Mouse (Mus musculus) hindbrain, embryonic 13.5 days (tissue): ENCODE data around the gene Smg6. TPM values are rescaled to one million over a fixed set of nuclear protein-coding genes. Genes with fewer than 3 reads are reported as not detected.

Experiments
- ATAC-seq: fragments of 200-750 bp; cut with Nextera tagmentation; 2 replicates; pipeline ENCODE4 v1.8.0; 2017; ENCODE audit warnings: moderate TSS enrichment; ENCODE audit not compliant: low FRiP score
- H3K27ac ChIP-seq: fragments of 300-500 bp; sonication (generic); 2 replicates; pipeline ENCODE4 v1.5.1; 2015; ENCODE audit warnings: inconsistent platforms, mild to moderate bottlenecking, moderate library complexity
- H3K27me3 ChIP-seq: fragments of 300-500 bp; sonication (generic); 2 replicates; pipeline ENCODE4 v1.6.1; 2015; ENCODE audit warnings: mild to moderate bottlenecking, inconsistent platforms
- H3K36me3 ChIP-seq: fragments of 300-500 bp; sonication (generic); 2 replicates; pipeline ENCODE4 v1.6.1; 2015; ENCODE audit warnings: mild to moderate bottlenecking, inconsistent platforms
- H3K4me1 ChIP-seq: fragments of 300-500 bp; sonication (generic); replicated peaks from 2 replicates; pipeline ENCODE4 v1.6.1; 2015; ENCODE audit warnings: inconsistent platforms
- H3K4me2 ChIP-seq: fragments of 300-500 bp; sonication (generic); 2 replicates; pipeline ENCODE4 v1.6.1; 2015; ENCODE audit warnings: inconsistent platforms, mild to moderate bottlenecking, moderate library complexity
- H3K4me3 ChIP-seq: fragments of 300-500 bp; sonication (generic); 2 replicates; pipeline ENCODE4 v1.5.1; 2015; ENCODE audit warnings: mild to moderate bottlenecking, inconsistent platforms
- H3K9ac ChIP-seq: fragments of 300-500 bp; sonication (generic); 2 replicates; pipeline ENCODE4 v1.6.1; 2015; ENCODE audit warnings: mild to moderate bottlenecking, inconsistent platforms
- H3K9me3 ChIP-seq: fragments of 300-500 bp; sonication (generic); 2 replicates; pipeline ENCODE4 v1.6.1; 2016; ENCODE audit warnings: inconsistent platforms
- WGBS: fragments of 180-500 bp; shearing (Covaris S2); methylation state at CpG from one replicate; pipeline ENCODE4 v1.1.7; 2015; 5-methylcytosine and 5-hydroxymethylcytosine counted together
- polyA plus RNA-seq: library from polyadenylated mRNA; unstranded; fragments of >200 nt; fragmentation: Nextera tagmentation; extraction: Ambion mirVana; gene quantifications from 2 replicates; pipeline ENCODE4 v1.2.1, GENCODE M21; 2015

Gene Smg6
- polyA plus RNA-seq, 1 experiment from 2014 or later = 17.8 TPM

DNA sequence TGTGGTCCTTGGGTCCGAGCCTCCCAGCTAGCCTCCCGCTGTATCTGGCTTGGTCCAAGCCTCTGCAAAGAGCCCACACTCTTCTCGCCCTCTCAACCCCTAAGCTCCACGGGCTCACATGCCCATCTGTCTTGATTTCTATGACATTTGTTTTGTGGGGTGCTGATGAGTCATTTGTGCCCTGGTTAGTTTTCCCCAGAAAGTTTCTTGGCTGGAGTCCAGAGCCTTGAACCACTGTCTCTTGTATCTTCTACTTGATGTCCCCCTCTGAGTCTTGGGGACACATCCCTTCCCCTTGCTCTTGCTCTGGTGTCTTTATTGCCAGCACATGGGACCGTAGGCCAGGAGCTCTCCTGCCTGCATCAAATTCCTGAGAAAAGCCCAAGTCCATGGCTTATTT is 274.3 kb downstream of the Smg6 start:
- 81% methylated on average over 5 of the region's 5 CpGs for WGBS
- Histone ChIP-seq H3K36me3 (no peaks in the 10 kb centered on the region), H3K4me3 (no peak overlapping the region), H3K27me3 (peaks cover 55% of the 10 kb centered on the region), H3K4me2 (no peak overlapping the region), H3K9ac (no peak overlapping the region), H3K4me1 (peaks cover 48% of the 10 kb centered on the region), H3K9me3 (no peaks in the 10 kb centered on the region), H3K27ac (no peak overlapping the region)
- no peak for ATAC-seq

DNA sequence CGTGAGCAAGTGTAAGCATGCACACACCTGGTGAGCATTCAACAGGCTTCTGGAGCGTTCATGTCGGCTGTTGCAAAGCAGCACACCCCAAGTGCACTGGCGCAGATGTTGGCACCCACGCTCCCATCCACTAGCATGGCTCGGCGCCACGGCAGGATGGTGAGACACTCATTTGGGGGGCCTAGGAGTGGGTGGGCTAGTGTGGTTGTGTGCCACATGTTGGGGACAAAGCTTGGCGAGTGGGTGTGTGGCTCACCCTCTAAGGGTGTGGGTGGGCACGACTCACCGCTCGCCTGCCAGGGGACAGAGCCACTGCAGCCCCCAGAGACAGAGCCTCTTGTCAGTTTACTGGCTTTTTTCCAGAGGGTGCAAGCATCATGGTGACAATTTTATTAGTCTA is 275.3 kb downstream of the Smg6 start:
- H3K36me3 ChIP-seq = no peaks in the 10 kb centered on the region
- H3K27me3 ChIP-seq = peaks cover 45% of the 10 kb centered on the region
- no peak overlapping the region for H3K27ac ChIP-seq
- 91% methylated on average over 12 of the region's 12 CpGs for WGBS
- no peak overlapping the region for H3K4me3 ChIP-seq
- H3K9me3 ChIP-seq = no peaks in the 10 kb centered on the region
- H3K9ac ChIP-seq = no peak overlapping the region
- no peak for ATAC-seq
- H3K4me2 ChIP-seq = no peak overlapping the region
- peaks cover 39% of the 10 kb centered on the region for H3K4me1 ChIP-seq

DNA sequence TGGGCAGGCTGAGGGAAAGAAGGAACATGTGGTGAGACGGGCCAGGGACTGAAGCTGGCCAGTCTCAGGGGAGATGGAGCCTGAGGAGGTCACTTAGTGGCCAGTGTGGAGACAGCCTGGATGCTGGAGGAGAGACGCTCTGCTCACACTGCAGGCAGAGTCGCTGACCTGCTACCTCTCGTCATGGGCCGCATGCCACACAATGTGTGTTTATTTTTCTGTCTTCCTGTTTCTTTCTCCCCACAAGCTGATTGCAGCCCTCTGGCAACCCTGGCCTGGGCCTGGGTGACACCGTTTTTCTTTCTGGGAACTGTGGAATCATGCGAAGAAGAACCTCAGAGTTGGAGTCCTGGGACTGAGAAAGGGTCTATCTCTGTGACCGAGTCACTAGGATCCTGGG is 276.1 kb downstream of the Smg6 start:
- no peak overlapping the region for H3K27ac ChIP-seq
- ATAC-seq = no peak
- H3K9ac ChIP-seq = 0 out of 2 replicates have a peak overlapping the region, but pooled peaks have one; percentile 19
- peaks cover 33% of the 10 kb centered on the region for H3K4me1 ChIP-seq
- H3K36me3 ChIP-seq = no peaks in the 10 kb centered on the region
- H3K27me3 ChIP-seq = peaks cover 37% of the 10 kb centered on the region
- H3K9me3 ChIP-seq = no peaks in the 10 kb centered on the region
- H3K4me3 ChIP-seq = no peak overlapping the region
- 71% methylated on average over 8 of the region's 8 CpGs for WGBS
- H3K4me2 ChIP-seq = no peak overlapping the region

DNA sequence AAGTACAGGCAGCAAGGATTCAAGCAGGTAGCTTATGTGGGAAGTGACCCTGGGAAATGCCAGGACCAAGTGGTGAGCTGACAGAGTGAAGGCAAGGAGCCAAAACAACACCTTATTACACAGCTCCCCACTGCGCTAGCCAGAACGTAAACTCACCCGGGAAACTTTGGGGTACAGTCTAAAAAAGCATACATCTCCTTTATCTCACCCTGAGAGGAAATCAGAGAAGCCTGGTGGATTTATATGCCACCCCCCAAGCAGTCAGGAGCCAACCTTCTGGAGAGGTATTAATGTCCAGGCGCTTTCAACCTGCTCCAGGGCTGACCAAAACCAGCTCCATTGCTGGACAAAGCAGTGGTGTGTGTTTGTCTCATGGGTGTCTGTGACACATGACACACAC is 278.3 kb downstream of the Smg6 start:
- no peaks in the 10 kb centered on the region for H3K9me3 ChIP-seq
- 83% methylated on average over 4 of the region's 4 CpGs for WGBS
- no peak for ATAC-seq
- no peak overlapping the region for H3K9ac ChIP-seq
- no peak overlapping the region for H3K4me2 ChIP-seq
- peaks cover 18% of the 10 kb centered on the region; the same call in 1 of the 2 replicates for H3K27me3 ChIP-seq
- no peaks in the 10 kb centered on the region for H3K36me3 ChIP-seq
- H3K4me3 ChIP-seq = no peak overlapping the region
- H3K4me1 ChIP-seq = peaks cover 25% of the 10 kb centered on the region
- H3K27ac ChIP-seq = no peak overlapping the region

DNA sequence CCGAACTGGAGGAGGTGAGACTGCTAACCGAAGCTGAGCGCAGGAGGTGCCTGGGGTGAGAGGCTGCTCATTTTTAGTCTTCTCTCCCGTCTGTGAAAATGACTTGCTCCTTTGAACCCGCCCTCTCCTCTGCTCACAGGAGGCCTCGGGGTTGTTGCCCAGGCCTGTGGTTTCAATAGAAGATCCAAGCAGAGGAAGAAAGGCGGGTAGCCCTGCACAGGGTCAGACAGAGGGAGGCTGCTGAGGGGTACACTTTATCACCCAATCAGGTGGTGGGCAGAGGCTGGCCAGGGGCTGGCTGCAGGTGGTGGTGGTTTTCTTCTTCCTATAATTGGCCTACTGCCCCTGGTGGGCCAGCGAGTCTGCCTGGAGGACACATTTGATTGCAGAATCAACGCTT is 278.8 kb downstream of the Smg6 start:
- H3K27ac ChIP-seq = no peak overlapping the region
- no peaks in the 10 kb centered on the region for H3K9me3 ChIP-seq
- WGBS = 36% methylated on average over 9 of the region's 9 CpGs
- no peak overlapping the region for H3K9ac ChIP-seq
- H3K4me2 ChIP-seq = no peak overlapping the region
- H3K4me1 ChIP-seq = peaks cover 25% of the 10 kb centered on the region
- H3K4me3 ChIP-seq = no peak overlapping the region
- no peak for ATAC-seq
- H3K36me3 ChIP-seq = no peaks in the 10 kb centered on the region
- peaks cover 15% of the 10 kb centered on the region; the same call in 1 of the 2 replicates for H3K27me3 ChIP-seq

DNA sequence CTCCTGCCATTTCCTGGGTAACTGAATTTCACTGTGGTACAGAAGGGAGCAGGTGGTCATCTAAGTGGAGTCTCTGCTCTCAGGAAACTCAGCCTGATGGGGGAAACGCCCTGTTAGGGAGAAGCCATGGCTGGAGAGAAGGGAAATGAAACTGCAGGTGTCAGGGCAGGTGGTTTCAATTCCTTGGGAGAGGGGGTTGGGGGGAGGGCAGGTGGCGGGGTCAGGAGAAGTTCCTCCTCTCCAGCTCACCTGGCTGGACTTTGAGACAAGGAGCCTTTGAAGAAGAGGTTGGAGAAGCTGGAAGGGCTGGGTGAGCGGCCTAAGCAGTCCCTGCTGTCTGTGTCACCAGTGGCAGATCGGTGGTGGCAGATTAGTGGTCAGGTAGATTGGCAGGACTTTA is 280.7 kb downstream of the Smg6 start:
- ATAC-seq = no peak
- Histone ChIP-seq H3K9me3 (no peaks in the 10 kb centered on the region), H3K36me3 (no peaks in the 10 kb centered on the region), H3K27ac (no peak overlapping the region), H3K27me3 (peaks cover 6% of the 10 kb centered on the region; the same call in 1 of the 2 replicates), H3K4me2 (no peak overlapping the region), H3K4me1 (peaks cover 30% of the 10 kb centered on the region; the same call in 1 of the 2 replicates), H3K9ac (no peak overlapping the region), H3K4me3 (no peak overlapping the region)
- 90% methylated on average over 4 of the region's 4 CpGs for WGBS

DNA sequence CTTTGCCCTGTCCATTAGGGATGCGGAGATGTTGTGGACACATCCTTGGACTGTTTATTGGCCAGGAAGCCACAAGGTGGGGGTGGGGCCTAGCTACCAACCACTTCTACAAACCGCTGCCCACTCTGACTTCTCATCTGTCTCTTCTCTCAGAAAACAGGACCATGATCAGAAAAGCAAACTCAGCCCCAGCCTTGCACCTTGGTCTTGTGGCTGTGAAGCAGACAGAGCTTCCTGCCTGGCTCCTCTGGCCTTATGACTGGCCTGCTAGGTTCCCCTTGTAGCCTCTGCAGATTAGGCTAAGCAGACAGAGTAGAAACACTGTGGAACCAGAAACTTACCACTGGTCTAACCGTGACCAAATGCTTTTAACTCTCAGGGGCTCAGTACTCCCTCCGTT is 283.7 kb downstream of the Smg6 start:
- H3K4me2 ChIP-seq = no peak overlapping the region
- H3K27me3 ChIP-seq = 0 out of 2 replicates have a peak, but pooled peaks cover 3% of the 10 kb centered on the region
- 67% methylated on average over 4 of the region's 4 CpGs for WGBS
- no peaks in the 10 kb centered on the region for H3K36me3 ChIP-seq
- no peak overlapping the region for H3K27ac ChIP-seq
- H3K4me3 ChIP-seq = no peak overlapping the region
- H3K4me1 ChIP-seq = peaks cover 47% of the 10 kb centered on the region
- no peak overlapping the region for H3K9ac ChIP-seq
- no peak for ATAC-seq
- H3K9me3 ChIP-seq = no peaks in the 10 kb centered on the region

DNA sequence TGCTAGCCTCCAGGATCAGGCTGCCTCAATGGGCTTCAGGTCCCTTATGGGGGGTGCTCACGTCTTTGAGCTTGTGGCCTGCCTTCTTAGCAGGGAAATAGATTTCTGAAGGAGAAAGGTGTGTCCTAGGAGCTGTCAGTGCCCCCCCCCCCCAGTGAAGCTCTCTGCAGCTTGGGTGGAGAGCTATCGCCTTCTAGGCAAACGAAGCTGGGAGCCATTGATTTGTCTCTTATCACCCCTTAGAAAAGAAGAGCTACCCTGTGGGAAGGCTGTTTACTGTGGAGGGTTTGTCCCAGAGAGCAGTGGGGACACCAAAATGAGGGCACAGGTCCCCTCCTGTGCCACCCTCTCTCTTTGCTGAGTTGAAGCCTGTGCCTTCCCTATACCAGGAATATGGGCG is 284.5 kb downstream of the Smg6 start:
- no peak overlapping the region for H3K4me3 ChIP-seq
- H3K4me1 ChIP-seq = peaks cover 46% of the 10 kb centered on the region
- no peak overlapping the region for H3K9ac ChIP-seq
- 65% methylated on average over 4 of the region's 4 CpGs for WGBS
- ATAC-seq = no peak
- no peak overlapping the region for H3K27ac ChIP-seq
- H3K4me2 ChIP-seq = no peak overlapping the region
- H3K27me3 ChIP-seq = 0 out of 2 replicates have a peak, but pooled peaks cover 3% of the 10 kb centered on the region
- H3K36me3 ChIP-seq = no peaks in the 10 kb centered on the region
- H3K9me3 ChIP-seq = no peaks in the 10 kb centered on the region

DNA sequence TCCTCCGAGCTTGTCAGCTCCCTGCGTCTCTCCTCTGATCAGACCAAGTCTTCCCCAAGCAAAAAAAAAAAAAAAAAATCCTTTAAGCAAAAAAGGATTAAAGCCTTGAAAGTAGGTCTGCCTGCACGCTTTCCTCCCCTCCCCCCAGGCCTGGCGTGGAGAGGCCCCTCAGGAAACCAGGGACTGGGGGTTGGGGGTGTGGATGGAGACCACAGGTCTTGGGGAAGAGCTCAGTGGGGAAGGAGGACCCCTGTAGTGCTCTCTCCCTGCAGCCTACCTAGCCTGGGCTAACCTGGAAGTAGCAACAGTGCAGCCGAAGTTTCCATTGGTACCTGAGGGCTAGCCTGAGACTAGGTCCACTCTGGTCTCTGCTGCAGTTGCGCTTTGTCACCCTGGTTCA is 285.1 kb downstream of the Smg6 start:
- H3K4me1 ChIP-seq = peaks cover 50% of the 10 kb centered on the region
- no peak for ATAC-seq
- WGBS = 61% methylated on average over 6 of the region's 6 CpGs

DNA sequence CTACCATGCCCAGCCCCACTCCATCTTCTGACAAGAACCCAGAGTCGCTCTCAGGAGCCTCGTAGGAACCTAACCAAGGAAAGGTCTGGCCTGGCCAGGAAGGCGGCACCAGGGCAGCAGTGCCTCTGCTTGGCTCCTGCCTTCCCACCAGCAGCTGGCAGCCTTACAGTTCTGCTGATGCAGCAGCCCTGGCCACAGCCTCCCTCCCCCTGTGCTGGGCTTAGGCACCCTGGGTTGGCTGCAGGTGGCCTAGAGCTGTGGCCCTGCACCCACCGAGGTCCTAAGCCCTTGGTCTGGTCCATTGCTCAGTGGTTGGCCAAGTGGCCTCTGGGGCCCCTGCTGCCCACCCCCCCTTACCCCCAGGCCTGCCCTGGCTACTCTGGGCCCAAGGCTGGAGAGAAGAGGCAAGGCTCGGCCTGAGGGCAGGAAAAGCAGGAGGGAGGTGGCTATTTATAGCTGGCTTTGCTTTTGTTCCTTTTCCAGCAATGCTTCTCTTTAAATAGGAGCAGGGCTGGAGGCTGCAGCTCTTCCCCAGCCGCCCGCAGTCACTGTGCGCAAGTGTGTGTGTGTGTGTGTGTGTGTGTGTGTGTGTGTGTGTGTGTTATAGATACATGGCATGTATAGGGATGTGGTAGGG is 286.5 kb downstream of the Smg6 start:
- H3K36me3 ChIP-seq = no peaks in the 10 kb centered on the region
- no peak overlapping the region for H3K4me3 ChIP-seq
- H3K4me2 ChIP-seq = no peak overlapping the region
- no peaks in the 10 kb centered on the region for H3K9me3 ChIP-seq
- H3K27ac ChIP-seq = peak overlapping the region; percentile 69
- peaks cover 55% of the 10 kb centered on the region for H3K4me1 ChIP-seq
- H3K9ac ChIP-seq = no peak overlapping the region
- 0 out of 2 replicates have a peak, but pooled peaks have one; percentile 7 for ATAC-seq
- 0 out of 2 replicates have a peak, but pooled peaks cover 6% of the 10 kb centered on the region for H3K27me3 ChIP-seq
- 43% methylated on average over 8 of the region's 8 CpGs for WGBS

More for the DNA sequence above, 285.1 kb downstream of the Smg6 start:
- no peak overlapping the region for H3K4me3 ChIP-seq
- H3K9ac ChIP-seq = no peak overlapping the region
- H3K4me2 ChIP-seq = no peak overlapping the region
- H3K27me3 ChIP-seq = 0 out of 2 replicates have a peak, but pooled peaks cover 3% of the 10 kb centered on the region
- no peaks in the 10 kb centered on the region for H3K36me3 ChIP-seq
- H3K9me3 ChIP-seq = no peaks in the 10 kb centered on the region
- H3K27ac ChIP-seq = no peak overlapping the region

DNA sequence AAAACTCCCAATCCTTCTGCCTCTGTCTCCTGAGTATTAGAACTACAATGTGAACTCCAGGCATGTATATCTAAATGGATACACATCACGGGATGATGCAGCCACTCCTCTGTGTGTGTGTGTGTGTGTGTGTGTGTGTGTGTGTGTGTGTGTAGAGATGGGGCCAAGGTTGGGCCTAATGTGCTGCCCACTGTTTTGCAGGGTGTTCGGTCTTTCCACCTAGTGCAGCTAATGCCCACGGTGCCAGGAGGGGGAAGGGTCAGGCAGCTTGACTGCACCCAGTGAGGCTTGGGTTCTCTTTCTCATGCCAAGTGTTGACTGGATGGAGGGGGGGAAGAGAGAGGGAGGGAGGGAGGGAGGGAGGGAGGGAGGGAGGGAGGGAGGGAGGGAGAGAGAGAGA is 287.3 kb downstream of the Smg6 start:
- H3K36me3 ChIP-seq = no peaks in the 10 kb centered on the region
- peaks cover 55% of the 10 kb centered on the region for H3K4me1 ChIP-seq
- no peak overlapping the region for H3K4me2 ChIP-seq
- H3K4me3 ChIP-seq = no peak overlapping the region
- H3K27me3 ChIP-seq = 0 out of 2 replicates have a peak, but pooled peaks cover 6% of the 10 kb centered on the region
- ATAC-seq = no peak
- no peaks in the 10 kb centered on the region for H3K9me3 ChIP-seq
- H3K27ac ChIP-seq = no peak overlapping the region
- no peak overlapping the region for H3K9ac ChIP-seq
- WGBS = 36% methylated on average over 3 of the region's 3 CpGs

DNA sequence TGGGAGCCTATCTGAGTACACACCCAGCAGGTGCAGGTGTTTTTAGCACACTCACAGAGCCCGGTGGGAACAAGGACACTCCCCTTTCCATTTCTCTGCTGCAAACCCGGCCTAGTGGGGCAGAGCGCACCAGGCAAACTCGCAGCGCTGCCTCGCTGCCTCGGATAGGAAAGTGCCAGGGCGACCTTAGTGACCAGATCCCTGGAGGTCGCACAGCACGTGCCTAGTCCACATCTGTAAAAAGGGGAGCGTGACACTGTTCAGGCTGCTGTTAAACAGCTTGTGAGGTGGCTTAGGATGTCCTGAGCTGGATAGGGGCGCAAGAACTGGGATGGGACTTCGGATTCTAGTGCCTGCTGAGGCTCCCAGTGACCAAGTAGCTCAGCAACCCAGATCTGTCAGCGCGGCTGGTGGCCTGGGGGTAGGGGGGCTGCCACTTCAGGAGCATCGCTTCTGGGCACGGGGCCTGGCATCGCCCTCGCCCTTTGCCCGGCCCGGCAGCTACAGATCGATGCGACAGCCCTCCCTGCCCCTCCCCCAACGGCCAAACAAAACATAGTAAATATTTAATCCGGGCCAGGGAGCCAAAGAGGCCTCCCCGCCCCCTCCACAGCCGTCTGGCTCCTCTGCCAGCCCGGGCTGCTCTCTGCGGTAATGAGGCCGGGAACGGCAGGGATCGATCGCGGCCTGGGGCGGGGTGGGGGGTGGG is 287.9 kb downstream of the Smg6 start:
- peaks cover 55% of the 10 kb centered on the region for H3K4me1 ChIP-seq

More for the DNA sequence above, 287.9 kb downstream of the Smg6 start:
- Histone ChIP-seq H3K9ac (peak overlapping the region; percentile 56), H3K4me2 (peak overlapping the region; percentile 60), H3K27ac (peak overlapping the region; percentile 73), H3K36me3 (no peaks in the 10 kb centered on the region), H3K27me3 (0 out of 2 replicates have a peak, but pooled peaks cover 6% of the 10 kb centered on the region), H3K4me3 (peak overlapping the region; percentile 31), H3K9me3 (no peaks in the 10 kb centered on the region)
- peak; percentile 65 for ATAC-seq
- 2% methylated on average over 29 of the region's 35 CpGs for WGBS
